Mouse (Mus musculus) olfactory bulb, adult 2 months (tissue): ENCODE measurements around the gene Ttll7. TPM values are rescaled to one million over a fixed set of nuclear protein-coding genes. Genes with fewer than 3 reads are reported as not detected.
A peak's percentile ranks its signal among the peaks of the same experiment; 100 is the strongest.

Experiments
- H3K27ac ChIP-seq: fragments of 200-500 bp; 2 replicates; pipeline ENCODE4 v1.5.1; 2012; ENCODE audit warnings: low read depth, low read length; ENCODE audit not compliant: insufficient read depth
- H3K4me1 ChIP-seq: fragments of 200-500 bp; 2 replicates; pipeline ENCODE4 v1.6.1; 2012; ENCODE audit warnings: low read length; ENCODE audit not compliant: control insufficient read depth, insufficient read depth
- H3K4me3 ChIP-seq: fragments of 200-500 bp; 2 replicates; pipeline ENCODE4 v1.5.1; 2012; ENCODE audit warnings: mild to moderate bottlenecking, low read depth, low read length, moderate library complexity; ENCODE audit not compliant: insufficient read depth
- CTCF ChIP-seq: fragments of 200-500 bp; IDR thresholded peaks from 2 replicates; pipeline ENCODE4 v1.5.1; 2012; ENCODE audit warnings: low read depth, mild to moderate bottlenecking, low read length, moderate library complexity; ENCODE audit not compliant: insufficient read depth
- POLR2A ChIP-seq: fragments of 200-500 bp; IDR thresholded peaks from 2 replicates; pipeline ENCODE4 v1.6.1; 2012; ENCODE audit warnings: mild to moderate bottlenecking, low read depth, low read length, moderate library complexity; ENCODE audit not compliant: insufficient read depth
- WGBS: fragments of 180-500 bp; shearing (Covaris S2); methylation state at CpG from one replicate; pipeline ENCODE4 v1.1.7; 2018; 5-methylcytosine and 5-hydroxymethylcytosine counted together
- polyA plus RNA-seq: library from polyadenylated mRNA; stranded (reverse); fragments of >200 nt; gene quantifications from 2 replicates; pipeline ENCODE4 v1.2.4, GENCODE M21; 2012; ENCODE audit warnings: low replicate concordance; ENCODE audit not compliant: missing spikeins, insufficient read depth, insufficient read length

The Ttll7 gene
- polyA plus RNA-seq, 1 experiment, result 142 TPM

DNA sequence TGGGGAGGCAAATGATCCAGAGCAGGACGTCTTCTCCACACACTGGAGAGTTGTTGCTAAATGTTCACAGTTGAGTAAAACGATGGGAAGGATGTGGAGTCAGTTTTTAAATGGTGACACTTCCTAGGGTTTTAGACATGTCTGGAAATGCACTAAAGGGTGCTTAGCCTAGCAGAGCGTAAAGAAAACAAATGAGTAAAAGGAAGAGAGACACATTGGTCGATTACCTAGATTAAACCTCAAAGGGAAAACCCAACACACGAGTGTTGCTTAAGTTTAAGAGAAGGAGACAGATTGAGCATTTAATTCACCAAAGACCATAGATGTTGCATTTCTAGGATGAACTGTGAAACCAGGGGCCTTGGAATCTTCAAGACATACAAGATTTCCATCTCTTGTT is 76.8 kb downstream of the Ttll7 start:
- Histone ChIP-seq H3K4me3 (no peak overlapping the region), H3K27ac (no peak overlapping the region), H3K4me1 (no peaks in the 10 kb centered on the region)
- WGBS, result 71% methylated on average over 5 of the region's 5 CpGs
- TF ChIP-seq POLR2A (no peak), CTCF (no peak)

GRCm38 (mm10) chr3:146931190-146931589 is 79.0 kb downstream of the Ttll7 start:
- Histone ChIP-seq H3K4me3 (no peak overlapping the region), H3K4me1 (no peaks in the 10 kb centered on the region), H3K27ac (no peak overlapping the region)
- TF ChIP-seq POLR2A (no peak), CTCF (no peak)
- 94% methylated on average over 9 of the region's 9 CpGs for WGBS

- WGBS, result 87% methylated on average over 5 of the region's 5 CpGs
- TF ChIP-seq CTCF, result no peak
- TF ChIP-seq POLR2A, result no peak
- Histone ChIP-seq H3K27ac (no peak overlapping the region), H3K4me1 (no peaks in the 10 kb centered on the region), H3K4me3 (no peak overlapping the region)
Measured at GRCm38 (mm10) chr3:146932506-146932905, 80.3 kb downstream of the Ttll7 start.

DNA sequence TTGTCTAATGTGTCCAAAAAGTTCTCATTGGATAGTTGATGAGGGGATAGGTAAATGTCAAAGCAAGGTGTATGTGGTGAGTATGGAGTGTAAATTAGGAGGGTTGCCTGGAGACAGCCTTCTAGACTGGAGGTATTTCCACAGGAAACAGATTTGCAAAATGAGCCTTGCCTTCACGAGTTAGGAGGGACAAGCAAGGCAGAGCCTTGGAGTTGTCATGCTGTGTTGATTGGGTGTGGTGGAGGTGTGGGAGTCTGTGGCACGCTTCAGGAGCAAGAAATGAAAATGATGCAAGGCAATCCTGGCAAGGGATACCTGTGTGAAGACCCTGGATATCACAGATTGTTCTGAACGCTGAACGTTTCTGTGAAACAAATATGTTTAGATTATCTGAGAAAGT is 84.7 kb downstream of the Ttll7 start:
- WGBS, result 70% methylated on average over 4 of the region's 4 CpGs
- Histone ChIP-seq H3K4me3 (no peak overlapping the region), H3K4me1 (0 out of 2 replicates have a peak, but pooled peaks cover 2% of the 10 kb centered on the region), H3K27ac (no peak overlapping the region)
- TF ChIP-seq CTCF (no peak), POLR2A (no peak)

- Histone ChIP-seq H3K4me1 (0 out of 2 replicates have a peak, but pooled peaks cover 2% of the 10 kb centered on the region), H3K27ac (no peak overlapping the region), H3K4me3 (peak overlapping the region; percentile 10; the same call in 1 of the 2 replicates)
- 29% methylated on average over 21 of the region's 21 CpGs for WGBS
- no peak for TF ChIP-seq CTCF
- TF ChIP-seq POLR2A, result no peak
Measured at GRCm38 (mm10) chr3:146939391-146940250, 87.5 kb downstream of the Ttll7 start.

DNA sequence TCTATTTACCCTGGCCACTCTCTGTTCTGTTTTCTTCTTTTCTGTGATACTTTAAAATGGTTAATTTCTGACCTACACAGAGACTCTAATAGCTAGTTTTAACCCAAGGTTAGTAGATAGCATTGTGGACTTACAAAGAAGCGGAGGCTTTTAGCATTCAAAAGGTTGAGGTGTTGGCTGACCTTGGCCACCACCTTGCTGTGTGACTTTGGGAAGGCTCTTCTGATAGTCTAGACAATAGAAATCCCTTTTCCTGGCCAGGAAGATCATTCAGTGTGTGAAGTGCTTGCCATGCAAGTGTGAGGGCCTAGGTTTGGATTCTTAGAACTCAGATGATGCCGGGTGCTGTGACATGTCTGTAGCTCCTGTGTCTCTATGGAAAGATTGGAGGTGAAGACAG is 90.9 kb downstream of the Ttll7 start:
- WGBS, result 91% methylated on average over 2 of the region's 2 CpGs
- no peak overlapping the region for H3K4me3 ChIP-seq
- H3K27ac ChIP-seq, result no peak overlapping the region
- 0 out of 2 replicates have a peak, but pooled peaks cover 2% of the 10 kb centered on the region for H3K4me1 ChIP-seq
- TF ChIP-seq POLR2A (no peak), CTCF (no peak)

- Histone ChIP-seq H3K27ac (no peak overlapping the region), H3K4me1 (no peaks in the 10 kb centered on the region), H3K4me3 (no peak overlapping the region)
- WGBS, result 41% methylated on average over 2 of the region's 2 CpGs
- TF ChIP-seq POLR2A (no peak), CTCF (no peak)
Measured at GRCm38 (mm10) chr3:146945342-146945741, 93.2 kb downstream of the Ttll7 start.

- no peaks in the 10 kb centered on the region for H3K4me1 ChIP-seq
- TF ChIP-seq POLR2A (no peak), CTCF (peak; percentile 97)
- under 1% methylated on average over 13 of the region's 13 CpGs for WGBS
- H3K4me3 ChIP-seq, result peak overlapping the region; percentile 48
- no peak overlapping the region for H3K27ac ChIP-seq
Measured at GRCm38 (mm10) chr3:146945887-146946286, 93.7 kb downstream of the Ttll7 start.

- Histone ChIP-seq H3K27ac (no peak overlapping the region), H3K4me3 (no peak overlapping the region), H3K4me1 (no peaks in the 10 kb centered on the region)
- 85% methylated on average over 8 of the region's 8 CpGs for WGBS
- TF ChIP-seq POLR2A, result no peak
- TF ChIP-seq CTCF, result no peak
Measured at GRCm38 (mm10) chr3:146946641-146947040, 94.5 kb downstream of the Ttll7 start.

DNA sequence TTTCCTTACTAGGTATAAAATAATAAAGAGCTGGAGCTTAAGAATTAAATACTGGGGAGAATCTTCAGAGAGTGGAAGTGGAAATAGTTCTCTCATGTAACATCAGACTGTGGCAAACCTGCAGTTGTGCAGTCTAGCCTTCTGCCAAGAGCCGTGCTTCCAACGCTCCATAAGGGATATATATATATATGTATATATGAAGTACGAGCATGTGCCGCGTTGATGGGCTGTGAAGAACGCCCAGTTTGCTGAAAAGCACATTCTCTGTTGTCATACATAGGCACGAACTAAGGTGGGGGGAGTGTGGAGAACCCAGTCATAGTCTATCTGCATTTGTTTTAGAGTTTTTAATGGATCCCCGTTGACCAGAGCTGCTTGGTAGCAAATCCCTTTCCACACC is 104.6 kb downstream of the Ttll7 start:
- 94% methylated on average over 8 of the region's 8 CpGs for WGBS
- Histone ChIP-seq H3K27ac (no peak overlapping the region), H3K4me3 (no peak overlapping the region), H3K4me1 (no peaks in the 10 kb centered on the region)
- no peak for TF ChIP-seq POLR2A
- TF ChIP-seq CTCF, result no peak
